Mouse (Mus musculus): ENCODE measurements around the gene Nudt17. TPM values are rescaled to one million over a fixed set of nuclear protein-coding genes. Genes with fewer than 3 reads are reported as not detected.
"Not testable (repeated sequence)": the region's sequence is repeated elsewhere in the genome, so short reads cannot be mapped to it uniquely, and the experiment has no call there.

Gene Nudt17
- total RNA-seq, 4 experiments from 2014 or later: 12.6 to 18.6 (median 14.5) TPM

GRCm38 (mm10) chr3:96704778-96705177 is 3.6 kb downstream of the Nudt17 start:
- no peak for DNase-seq (ENCODE audit: low spot score in 2 of 2)

GRCm38 (mm10) chr3:96701003-96701402 is 7.4 kb downstream of the Nudt17 start:
- no peak for DNase-seq (ENCODE audit: low spot score in 2 of 2)

GRCm38 (mm10) chr3:96700376-96700775 is 8.0 kb downstream of the Nudt17 start:
- DNase-seq (ENCODE audit: low spot score in 2 of 2): no peak

GRCm38 (mm10) chr3:96698993-96699690 is 9.2 kb downstream of the Nudt17 start:
- DNase-seq (ENCODE audit: low spot score in 2 of 2): no peak

GRCm38 (mm10) chr3:96696766-96697732 is 11.3 kb downstream of the Nudt17 start:
- peak; percentile 57 to 74 for DNase-seq (ENCODE audit: low spot score in 2 of 2)

- DNase-seq (ENCODE audit: low spot score in 2 of 2): peak in 1 of 2 experiments; percentile 32
Measured at GRCm38 (mm10) chr3:96696198-96696765, 12.1 kb downstream of the Nudt17 start, which contains the start of gene Pias3. Gene Pias3, plus strand, starts transcription at chr3:96696384.

- DNase-seq (ENCODE audit: low spot score in 2 of 2): no peak
Measured at GRCm38 (mm10) chr3:96693579-96693978, 14.8 kb downstream of the Nudt17 start.

- no peak for DNase-seq (ENCODE audit: low spot score in 2 of 2)
Measured at GRCm38 (mm10) chr3:96692506-96692905, 15.9 kb downstream of the Nudt17 start.

GRCm38 (mm10) chr3:96690298-96690697 is 18.1 kb downstream of the Nudt17 start:
- DNase-seq (ENCODE audit: low spot score in 2 of 2): no peak

GRCm38 (mm10) chr3:96688854-96689253 is 19.5 kb downstream of the Nudt17 start:
- DNase-seq (ENCODE audit: low spot score in 2 of 2): no peak

- DNase-seq (ENCODE audit: low spot score in 2 of 2): not testable (repeated sequence)
Measured at GRCm38 (mm10) chr3:96686057-96686456, 22.3 kb downstream of the Nudt17 start.

GRCm38 (mm10) chr3:96684822-96685156 is 23.6 kb downstream of the Nudt17 start:
- DNase-seq (ENCODE audit: low spot score in 2 of 2): no peak

GRCm38 (mm10) chr3:96684151-96684821 is 24.1 kb downstream of the Nudt17 start:
- DNase-seq (ENCODE audit: low spot score in 2 of 2): no peak

GRCm38 (mm10) chr3:96683496-96683895 is 24.9 kb downstream of the Nudt17 start:
- no peak for DNase-seq (ENCODE audit: low spot score in 2 of 2)

- DNase-seq (ENCODE audit: low spot score in 2 of 2): no peak
Measured at GRCm38 (mm10) chr3:96680269-96680956, 27.9 kb downstream of the Nudt17 start.

GRCm38 (mm10) chr3:96679159-96679674 is 29.1 kb downstream of the Nudt17 start:
- no peak for DNase-seq (ENCODE audit: low spot score in 2 of 2)

- no peak for DNase-seq (ENCODE audit: low spot score in 2 of 2)
Measured at GRCm38 (mm10) chr3:96678456-96678855, 29.9 kb downstream of the Nudt17 start.

- no peak for DNase-seq (ENCODE audit: low spot score in 2 of 2)
Measured at GRCm38 (mm10) chr3:96675690-96676089, 32.7 kb downstream of the Nudt17 start.

- DNase-seq (ENCODE audit: low spot score in 2 of 2): no peak
Measured at GRCm38 (mm10) chr3:96675171-96675570, 33.2 kb downstream of the Nudt17 start.

- no peak for DNase-seq (ENCODE audit: low spot score in 2 of 2)
Measured at GRCm38 (mm10) chr3:96674442-96674841, 33.9 kb downstream of the Nudt17 start.

GRCm38 (mm10) chr3:96673514-96673913 is 34.8 kb downstream of the Nudt17 start:
- no peak for DNase-seq (ENCODE audit: low spot score in 2 of 2)
